Mouse (Mus musculus) left cerebral cortex, adult 9 months (tissue): ENCODE results near the gene Hoxd1.

Experiments used
- DNase-seq, 2 experiments: peaks; one replicate each; pipeline ENCODE4 v3.0.0; 2022; ENCODE audit warnings: low spot score in 2 of 2

Hoxd1 gene

GRCm38 (mm10) chr2:74748436-74748995 lies 14.3 kb upstream of the Hoxd1 start:
- DNase-seq, result no peak

GRCm38 (mm10) chr2:74749337-74750121 lies 13.3 kb upstream of the Hoxd1 start:
- DNase-seq, result no peak

GRCm38 (mm10) chr2:74750731-74751250 lies 12.0 kb upstream of the Hoxd1 start:
- no peak for DNase-seq

DNA sequence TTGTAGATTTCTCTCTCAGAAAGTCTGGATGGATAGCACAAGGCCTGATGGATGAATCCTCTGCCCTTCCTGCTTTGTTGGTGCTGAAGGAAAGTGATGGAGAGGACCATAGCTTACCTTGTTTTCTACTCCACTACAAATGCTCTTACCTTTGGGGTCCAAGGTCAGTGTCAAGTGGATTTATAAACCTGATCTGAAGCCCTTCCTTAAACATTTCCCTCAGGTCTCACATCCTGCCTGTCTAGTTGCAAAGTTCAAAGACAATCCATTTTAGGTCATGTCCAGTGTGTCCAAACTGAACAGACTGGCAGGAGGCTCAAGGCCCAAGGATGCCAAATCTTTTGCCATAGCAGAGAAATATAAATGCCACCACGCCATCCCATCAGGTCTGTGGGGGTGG lies 10.9 kb upstream of the Hoxd1 start:
- no peak for DNase-seq

- DNase-seq, result no peak
Observed at GRCm38 (mm10) chr2:74752431-74753174, 10.2 kb upstream of the Hoxd1 start.

GRCm38 (mm10) chr2:74753175-74753523 lies 9.6 kb upstream of the Hoxd1 start:
- no peak for DNase-seq

GRCm38 (mm10) chr2:74753711-74754110 lies 9.1 kb upstream of the Hoxd1 start:
- DNase-seq, result no peak

- no peak for DNase-seq
Observed at GRCm38 (mm10) chr2:74760146-74760545, 2.6 kb upstream of the Hoxd1 start.

- DNase-seq, result no peak
Observed at GRCm38 (mm10) chr2:74761941-74762340, 839 bp upstream of the Hoxd1 start.

- no peak for DNase-seq
Observed at GRCm38 (mm10) chr2:74763245-74763735, 510 bp downstream of the Hoxd1 start.

DNA sequence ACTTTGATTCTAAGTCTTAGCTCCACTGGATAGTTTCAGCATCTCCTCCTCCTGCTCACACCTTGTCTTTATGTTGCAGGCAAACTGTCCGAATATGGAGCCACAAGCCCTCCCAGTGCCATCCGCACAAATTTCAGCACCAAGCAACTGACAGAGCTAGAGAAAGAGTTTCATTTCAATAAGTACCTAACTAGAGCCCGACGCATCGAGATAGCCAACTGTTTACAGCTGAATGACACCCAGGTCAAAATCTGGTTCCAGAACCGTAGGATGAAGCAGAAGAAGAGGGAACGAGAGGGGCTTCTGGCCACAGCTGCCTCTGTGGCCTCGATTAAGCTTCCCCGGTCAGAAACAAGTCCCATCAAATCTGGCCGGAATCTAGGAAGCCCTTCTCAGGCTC lies 1.2 kb downstream of the Hoxd1 start:
- no peak for DNase-seq

- peak; percentile 9 to 11 for DNase-seq
Observed at GRCm38 (mm10) chr2:74774359-74774758, 11.6 kb downstream of the Hoxd1 start.

GRCm38 (mm10) chr2:74777536-74778275 lies 14.9 kb downstream of the Hoxd1 start:
- DNase-seq, result no peak

- no peak for DNase-seq
Observed at GRCm38 (mm10) chr2:74781386-74781785, 18.6 kb downstream of the Hoxd1 start.

DNA sequence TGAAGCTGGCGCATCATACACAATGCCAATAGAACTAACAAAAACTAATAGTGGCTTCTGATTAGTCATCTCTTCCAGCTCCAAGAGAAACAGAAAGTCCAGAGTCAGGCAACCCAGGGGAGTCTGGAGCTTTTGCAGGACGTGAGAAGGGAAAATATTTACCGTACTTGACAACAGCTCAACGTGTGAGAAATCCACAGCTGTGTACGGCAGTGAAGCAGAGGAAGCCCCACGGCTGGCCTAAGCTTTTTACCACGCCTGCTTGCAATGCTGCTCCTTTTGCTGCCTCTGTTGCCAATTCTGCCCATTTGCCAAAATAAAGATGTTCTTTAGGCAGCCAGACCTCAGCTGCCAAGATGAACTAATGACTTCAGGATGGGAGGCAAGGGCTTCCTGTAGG lies 32.8 kb downstream of the Hoxd1 start:
- DNase-seq, result no peak

- no peak for DNase-seq
Observed at GRCm38 (mm10) chr2:74808431-74808830, 45.7 kb downstream of the Hoxd1 start.
